Mouse (Mus musculus): ENCODE data around the gene Nedd4.

GRCm38 (mm10) chr9:72746278-72746677 lies 84.1 kb downstream of the Nedd4 start:
- TF ChIP-seq EP300 (optimal IDR thresholded peaks at IDR 0.05): no peak
- no peak for TF ChIP-seq CTCF (IDR thresholded peaks at IDR 0.05; ENCODE audit: low read depth)
